Mouse (Mus musculus) NIH3T3 (cell line): ENCODE measurements at regions not wholly inside any gene's neighbourhood (a gene's known extent, or its start where the extent isn't known, plus 50 kb on each side); places are given as distances from the start of the nearest gene placed in this dataset.

Source experiments
- DNase-seq: peaks from one replicate; pipeline ENCODE4 v3.0.0-alpha.2; 2012; ENCODE audit warnings: low read depth

DNA sequence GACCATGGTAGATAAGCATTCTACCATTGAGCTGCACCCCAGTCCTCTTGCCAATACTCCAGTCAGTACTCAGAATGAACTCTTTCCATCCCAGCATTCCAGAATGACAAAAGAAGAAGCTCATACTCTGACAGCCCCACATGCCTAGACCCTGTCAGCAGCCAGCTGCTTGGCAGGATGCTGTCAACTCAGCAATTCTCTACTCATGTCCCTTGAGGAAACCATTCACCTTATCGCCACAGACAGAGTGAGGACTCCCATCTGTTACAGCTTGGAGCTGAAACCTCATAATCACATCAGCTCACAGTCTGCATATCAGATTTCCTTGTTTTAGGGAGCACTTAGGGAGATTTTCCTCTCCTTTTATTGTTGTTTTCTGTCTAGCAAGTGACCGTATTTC lies 420.5 kb upstream of the Plxna2 start:
- DNase-seq: no peak

DNA sequence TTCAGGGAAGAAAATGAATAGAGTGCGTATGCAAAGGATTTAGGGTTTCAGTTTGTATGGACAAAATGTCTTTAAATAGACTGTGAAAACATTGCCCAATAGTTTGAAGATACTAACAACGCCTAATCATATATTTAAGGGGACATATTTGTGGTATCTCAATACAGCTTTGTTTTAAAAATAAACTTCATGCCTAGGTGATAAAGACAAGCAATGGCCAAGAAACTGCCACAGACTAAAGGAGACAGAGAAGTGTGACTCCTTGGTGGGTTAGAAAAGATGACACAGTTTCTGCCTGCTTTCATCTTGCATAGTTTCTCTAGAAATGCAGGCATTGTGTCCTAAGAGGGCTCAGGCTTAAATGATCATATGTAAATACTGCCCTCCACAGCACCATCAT lies 435.7 kb upstream of the Plxna2 start:
- no peak for DNase-seq

DNA sequence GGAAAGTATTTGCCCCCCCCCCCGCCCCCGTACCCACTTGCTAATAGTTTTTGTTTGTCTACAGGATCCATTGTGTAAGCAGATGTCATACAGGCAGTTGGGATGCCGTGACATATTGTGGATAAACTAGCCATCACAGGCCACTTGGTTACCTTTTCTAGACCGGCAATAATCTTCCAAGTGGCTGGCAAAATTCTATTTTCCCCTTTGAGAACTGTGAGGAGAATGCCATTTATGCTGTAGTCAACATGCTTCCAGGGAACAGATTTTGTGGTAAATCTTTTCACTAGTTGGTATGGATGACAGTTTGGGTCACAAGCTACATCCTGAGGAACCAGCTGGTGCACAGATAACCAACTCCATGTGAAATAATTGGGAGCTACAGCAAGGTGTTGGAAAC lies 456.5 kb upstream of the Plxna2 start:
- no peak for DNase-seq

DNA sequence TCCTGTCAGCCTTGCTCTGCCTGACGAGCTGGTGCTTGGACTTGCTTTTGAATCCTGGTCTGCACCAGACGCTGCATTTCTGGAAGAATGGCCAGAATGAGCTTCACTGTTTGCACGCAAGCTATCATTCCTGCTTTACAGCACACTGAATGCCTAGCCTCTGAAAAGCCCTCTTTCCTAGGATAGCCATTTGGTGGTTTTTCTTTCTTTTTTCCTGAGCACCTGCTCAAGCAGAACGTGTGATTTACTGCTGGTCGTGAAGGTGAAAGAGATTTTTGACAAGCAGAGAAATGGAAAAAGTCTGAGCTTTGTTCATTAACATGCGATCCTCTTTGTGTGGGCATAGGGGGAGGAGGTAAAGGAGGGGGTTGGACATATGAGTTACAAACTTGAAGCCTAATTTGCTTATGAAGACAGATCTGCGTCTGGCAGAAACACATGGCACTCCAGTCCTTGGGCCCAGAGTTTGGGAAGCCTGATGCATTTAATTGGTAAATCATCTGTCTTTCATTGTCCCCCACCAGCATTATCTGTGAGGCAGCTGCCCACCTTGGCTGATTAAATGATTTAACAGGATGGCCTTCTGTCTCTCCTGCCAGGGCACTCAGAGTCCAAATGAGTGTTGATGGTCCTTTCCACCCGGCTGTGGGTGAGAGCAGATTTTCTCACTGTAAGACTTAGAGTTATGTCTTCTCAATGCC lies 457.1 kb upstream of the Plxna2 start:
- DNase-seq: no peak

DNA sequence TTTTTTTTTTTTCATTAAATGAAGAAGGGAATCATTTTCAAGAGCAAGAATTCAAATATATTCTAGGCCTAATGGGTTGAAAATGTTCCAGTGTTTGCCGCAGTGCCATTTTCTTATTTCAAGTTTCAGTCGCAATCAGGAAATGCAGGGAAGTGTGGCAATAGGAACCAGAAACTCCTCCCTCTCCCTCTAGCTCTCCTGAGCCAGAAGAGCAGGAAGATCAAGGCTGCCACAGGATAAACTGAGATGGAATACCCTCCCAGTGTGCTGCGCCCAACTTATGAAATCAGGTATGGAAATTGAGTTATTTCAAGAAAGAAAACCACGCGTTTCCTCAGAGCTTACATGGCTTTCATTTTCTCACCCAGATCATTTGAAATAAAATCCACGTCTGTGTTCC lies 460.8 kb upstream of the Plxna2 start:
- DNase-seq: no peak

DNA sequence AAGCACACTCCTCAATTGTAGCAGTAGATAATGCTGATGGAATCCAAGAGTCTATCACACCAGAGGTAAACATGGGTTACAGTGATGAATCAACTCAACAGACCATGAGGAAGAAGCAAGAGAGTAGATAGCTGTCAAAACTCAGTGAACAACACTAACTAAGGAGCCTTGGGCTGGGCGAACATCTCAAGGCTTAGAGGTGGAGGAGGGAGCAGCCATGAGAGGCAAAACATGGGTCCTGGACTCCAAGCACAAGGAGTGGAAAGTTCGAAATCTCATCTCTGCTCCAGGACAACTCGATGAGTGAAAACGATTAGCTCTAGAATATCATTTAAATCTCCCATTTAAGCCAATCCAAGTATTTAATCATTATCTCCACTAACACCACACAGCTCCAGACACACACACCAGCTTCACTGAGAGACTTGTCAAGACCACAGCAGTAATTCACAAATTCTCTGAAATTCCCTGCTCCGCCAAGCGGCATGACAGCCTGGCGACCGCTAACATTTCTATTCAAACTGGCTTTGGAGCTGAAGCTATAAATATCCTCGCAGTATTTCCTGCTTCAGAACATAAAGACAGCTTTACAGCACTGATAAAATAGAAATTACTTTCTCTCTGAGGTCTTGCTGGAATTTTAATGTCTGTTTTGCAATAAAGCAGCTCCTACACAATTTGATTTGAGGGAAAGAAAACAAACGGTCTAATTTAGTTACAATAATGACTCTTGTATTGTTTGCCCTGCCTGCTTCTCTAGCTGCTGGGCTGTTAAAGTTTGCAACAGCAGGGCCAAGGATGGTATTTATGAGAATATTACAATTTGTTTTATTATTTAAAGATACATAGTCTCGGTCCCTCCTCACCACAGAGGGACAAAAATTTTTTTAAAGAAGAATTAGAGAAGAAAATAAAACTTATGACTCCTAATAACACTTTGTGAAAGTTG lies 469.3 kb upstream of the Plxna2 start:
- no peak for DNase-seq

DNA sequence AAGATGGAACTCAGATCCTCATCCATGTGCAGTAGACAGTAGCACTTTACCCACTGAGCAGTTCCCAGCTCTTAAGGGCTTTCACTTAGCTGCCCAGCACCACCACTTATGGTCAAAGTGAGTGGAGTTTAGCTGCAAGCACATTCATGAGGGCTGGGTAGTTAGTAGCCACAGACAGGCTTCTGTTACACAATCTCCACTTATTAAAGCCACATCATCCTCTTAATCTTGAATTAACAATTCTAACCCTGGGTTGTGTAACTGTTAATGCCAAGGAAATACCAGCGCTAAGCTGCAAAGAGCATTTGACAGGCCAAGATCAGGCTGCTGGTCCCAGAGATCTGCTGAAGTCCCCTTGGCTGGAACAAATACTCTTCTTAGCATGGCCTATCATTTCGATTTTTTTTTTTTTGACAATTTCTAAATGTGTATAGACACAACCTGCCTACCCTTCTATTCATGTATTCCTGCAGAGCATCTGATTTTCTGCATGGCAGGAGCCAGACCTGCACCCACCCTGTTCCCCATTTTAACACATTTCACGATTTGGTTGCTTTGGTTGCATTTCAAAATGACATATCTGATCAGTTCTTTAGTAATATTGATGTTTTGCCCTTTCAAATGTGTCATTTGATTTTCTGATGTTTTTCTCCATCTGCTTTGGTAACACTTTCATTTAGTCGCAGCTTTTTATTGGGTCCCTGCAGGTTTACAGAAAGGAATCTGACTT lies 500.2 kb upstream of the Plxna2 start:
- no peak for DNase-seq

DNA sequence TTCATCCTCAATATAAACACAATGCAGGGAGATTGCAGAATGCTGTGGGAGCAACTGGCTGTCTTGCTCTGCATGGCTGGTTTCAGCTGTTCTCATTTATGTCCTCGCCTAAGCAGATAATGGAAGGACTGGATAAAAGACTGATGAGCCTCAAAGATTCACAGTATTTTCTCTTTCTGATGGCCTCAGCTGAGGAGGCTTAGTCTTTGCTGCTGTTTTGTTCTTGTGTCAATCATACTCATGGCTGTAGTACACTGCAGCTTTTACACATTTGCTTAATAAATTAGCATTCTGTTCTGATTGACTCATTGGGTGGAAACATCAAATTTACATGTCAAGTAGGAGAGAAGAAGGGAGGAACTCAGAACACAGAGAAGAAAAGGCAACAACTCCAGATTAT lies 503.6 kb upstream of the Plxna2 start:
- DNase-seq: no peak

DNA sequence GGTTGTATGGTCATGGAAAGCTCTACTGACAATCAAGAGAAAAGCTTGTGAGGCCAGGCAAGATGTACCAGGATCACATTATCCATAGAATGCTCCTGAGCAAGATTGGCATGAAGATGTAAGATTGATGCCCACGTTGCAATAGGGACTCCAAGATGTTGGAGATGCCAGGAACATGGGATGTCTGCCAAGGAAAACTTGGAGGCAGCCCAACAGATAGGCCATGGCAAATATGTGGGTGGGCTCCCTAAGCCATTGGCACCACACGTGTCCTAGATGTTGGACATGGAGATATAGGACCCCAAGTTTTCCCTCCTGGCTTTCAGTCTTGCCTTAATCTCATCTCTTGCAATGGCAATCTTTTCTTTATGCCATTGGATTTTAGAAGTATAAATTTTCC lies 506.1 kb upstream of the Plxna2 start:
- DNase-seq: no peak

DNA sequence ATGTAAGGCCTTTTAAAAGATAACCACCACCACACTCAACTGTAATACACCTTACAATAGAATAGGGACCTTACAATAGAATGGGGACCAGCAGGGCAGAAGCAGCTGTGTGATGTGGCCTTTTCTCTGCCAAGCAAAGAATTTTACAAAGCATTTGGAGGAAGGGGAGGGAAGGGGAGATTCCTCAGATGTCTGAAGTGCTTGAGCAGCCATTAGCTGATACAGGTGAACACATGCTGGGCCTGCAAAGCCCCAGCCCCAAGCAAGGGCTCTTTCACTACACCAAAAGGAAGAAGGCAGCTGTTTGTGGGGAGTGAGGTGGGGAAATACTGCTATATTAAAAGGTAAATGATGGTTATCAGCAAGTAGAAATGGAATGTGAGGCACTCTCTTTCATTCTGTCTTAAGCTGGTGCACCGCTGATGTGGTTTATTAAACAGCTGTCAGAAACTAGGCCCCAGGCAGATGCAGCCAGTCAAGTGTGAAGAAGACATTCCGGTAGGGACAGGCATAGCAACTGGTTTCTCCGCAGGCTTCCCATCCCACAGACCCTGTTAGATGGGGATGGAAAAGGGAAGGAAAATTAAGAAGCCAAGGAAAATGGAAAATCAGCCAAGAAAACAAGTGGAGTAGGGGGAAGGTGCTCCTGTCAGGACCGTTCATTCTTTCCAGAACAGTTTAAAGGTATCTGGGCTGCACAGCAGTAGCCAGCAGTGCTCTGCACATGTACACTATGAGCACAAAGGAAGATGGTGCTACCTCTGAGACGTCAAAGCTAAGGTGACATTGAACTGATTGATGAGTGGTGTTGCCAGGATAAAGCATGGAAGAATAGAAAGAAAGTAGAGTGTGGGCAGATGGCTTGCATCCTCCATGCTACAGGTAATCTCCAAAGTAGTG lies 508.6 kb upstream of the Plxna2 start:
- DNase-seq: no peak

DNA sequence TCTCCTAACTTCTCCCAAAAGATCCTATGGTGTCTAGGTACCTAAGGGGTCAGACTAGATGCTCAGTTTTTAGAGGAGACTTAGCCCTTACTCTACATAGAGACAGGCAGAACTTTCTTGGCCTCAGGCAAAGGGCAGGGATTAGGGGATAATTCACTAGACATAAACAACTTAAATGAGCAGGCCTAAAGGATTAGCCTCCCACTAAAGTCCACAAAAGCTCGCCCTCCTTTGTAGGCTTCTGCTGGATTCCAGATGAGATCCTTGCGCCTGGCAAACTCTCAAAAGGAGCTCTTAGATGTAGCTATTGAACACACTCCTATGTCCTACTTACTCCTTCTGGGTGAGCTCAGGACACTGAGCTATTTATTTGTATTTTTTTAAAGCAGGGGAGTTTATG lies 509.9 kb upstream of the Plxna2 start:
- DNase-seq: peak; percentile 10

DNA sequence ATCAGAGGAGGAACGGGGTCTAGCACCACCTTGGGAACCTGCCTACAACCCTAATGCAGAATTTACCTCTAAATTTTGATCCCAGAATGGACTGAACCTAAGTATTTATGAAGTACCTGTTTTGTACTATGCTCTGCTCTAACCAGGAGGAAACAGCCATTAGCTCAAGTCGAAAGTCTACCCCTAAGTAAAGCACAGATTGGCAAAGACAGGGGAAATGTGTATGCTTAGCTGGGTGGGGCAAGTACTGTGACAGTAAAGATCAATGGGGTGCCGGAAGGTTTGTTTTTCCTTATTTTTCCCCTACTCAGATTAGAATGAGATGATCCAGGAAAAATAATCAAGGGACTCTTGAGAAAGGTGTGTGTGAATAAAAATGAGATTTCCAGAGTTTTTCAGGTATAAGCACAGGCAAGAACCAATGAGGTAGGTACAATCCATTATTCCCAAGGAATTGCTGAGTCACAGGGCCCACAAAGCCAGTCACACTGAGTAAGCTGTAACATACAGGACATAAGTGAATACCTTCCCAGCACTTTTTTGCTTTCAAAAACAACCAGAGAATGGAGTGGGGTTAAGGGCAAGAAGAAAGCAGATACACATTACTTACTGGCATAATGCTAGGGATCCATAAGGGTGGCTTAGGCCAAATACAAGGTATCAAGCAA lies 510.6 kb upstream of the Plxna2 start:
- DNase-seq: no peak

DNA sequence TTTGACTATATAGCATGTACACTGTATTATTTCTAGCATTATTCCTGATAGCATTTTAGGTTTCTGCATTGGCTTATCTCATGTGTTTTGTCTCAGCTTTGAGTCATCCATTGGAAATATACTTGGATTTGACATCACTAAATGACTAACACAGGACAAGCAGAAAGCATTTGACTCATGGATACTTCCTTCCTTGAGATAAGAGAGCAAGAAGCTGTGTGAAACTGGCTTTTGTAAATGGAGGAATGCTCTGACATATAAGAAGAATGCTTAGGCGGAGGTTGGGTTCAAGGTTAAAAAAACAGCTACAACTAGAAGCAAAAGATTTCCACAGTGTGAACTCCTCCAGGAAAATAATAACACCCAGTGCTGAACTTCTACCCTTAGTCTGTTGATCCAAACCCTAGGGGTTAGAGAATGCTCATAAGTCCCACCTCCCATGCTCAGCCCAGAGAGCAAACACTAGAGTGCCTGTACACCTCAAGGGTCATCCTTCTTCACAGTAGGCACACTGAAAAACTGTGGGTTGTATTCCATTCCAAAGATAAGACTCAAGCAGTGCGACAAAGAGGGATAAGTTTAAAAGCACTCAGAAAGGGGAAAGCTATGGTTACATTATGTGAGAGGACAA lies 528.0 kb upstream of the Plxna2 start:
- peak; percentile 41 for DNase-seq

DNA sequence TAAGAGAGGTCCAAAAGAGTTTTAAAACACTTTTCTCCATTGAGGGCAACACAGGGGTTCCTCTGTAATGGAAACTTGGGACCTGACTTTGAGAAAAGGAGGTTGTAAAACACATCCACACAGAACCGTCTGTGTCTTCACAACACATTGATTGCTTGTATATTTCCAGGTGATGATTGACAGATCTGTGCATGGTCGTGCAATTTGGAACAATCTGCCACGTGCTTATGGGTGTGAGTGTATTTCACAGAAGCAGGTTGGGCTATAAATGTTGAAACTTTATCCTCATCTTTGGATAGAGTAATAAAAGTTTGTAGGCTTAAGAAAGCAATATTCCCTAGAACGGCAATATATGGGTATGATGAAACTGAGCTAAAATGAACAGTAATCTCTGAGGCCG lies 559.5 kb upstream of the Plxna2 start:
- no peak for DNase-seq

DNA sequence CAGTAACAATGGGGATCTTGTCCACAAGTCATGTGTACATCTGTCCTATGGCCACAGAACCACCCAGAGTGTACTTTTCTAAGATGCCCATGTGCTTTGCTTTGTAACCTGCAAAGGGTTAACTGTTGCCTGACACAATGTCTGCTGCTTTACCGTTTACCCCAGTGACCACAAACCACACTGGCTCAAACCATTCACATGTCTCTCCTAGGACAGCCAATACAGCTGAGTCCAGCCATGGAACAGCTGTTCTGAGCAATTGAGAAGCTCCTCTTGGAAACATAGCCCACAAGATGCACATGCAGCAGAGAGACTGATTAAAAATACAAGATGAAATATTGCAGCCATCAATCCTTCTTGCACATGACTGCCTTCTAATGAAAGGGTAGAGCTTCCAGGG lies 561.5 kb upstream of the Plxna2 start:
- no peak for DNase-seq

DNA sequence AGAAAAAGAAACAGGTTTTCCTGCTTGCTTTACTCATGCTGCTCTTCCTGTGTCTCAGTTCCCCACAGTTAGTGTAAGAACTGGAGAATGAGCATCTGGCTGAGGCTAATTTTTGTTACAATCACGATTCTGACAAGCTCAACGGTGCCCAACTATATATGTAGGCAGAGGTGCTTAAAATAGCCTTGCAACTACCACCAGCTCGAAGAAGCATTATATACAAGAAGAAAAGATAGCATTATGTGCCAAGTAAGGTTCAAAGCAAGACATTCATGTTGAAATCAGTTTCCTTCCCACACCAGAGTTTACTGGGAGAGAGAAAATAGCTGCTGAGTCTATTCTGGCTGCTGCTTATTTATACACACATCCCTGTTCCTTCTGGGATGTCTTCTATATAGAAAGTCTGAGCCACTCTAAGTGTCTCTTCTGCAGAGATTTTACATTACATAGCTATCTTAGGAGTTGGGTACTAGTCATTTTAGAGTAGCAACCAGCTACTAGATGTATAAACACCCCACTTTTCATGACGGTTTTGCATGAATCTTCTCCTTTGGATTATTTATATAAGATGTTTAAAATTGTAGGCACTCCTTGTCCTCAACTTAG lies 568.2 kb upstream of the Plxna2 start:
- DNase-seq: no peak

DNA sequence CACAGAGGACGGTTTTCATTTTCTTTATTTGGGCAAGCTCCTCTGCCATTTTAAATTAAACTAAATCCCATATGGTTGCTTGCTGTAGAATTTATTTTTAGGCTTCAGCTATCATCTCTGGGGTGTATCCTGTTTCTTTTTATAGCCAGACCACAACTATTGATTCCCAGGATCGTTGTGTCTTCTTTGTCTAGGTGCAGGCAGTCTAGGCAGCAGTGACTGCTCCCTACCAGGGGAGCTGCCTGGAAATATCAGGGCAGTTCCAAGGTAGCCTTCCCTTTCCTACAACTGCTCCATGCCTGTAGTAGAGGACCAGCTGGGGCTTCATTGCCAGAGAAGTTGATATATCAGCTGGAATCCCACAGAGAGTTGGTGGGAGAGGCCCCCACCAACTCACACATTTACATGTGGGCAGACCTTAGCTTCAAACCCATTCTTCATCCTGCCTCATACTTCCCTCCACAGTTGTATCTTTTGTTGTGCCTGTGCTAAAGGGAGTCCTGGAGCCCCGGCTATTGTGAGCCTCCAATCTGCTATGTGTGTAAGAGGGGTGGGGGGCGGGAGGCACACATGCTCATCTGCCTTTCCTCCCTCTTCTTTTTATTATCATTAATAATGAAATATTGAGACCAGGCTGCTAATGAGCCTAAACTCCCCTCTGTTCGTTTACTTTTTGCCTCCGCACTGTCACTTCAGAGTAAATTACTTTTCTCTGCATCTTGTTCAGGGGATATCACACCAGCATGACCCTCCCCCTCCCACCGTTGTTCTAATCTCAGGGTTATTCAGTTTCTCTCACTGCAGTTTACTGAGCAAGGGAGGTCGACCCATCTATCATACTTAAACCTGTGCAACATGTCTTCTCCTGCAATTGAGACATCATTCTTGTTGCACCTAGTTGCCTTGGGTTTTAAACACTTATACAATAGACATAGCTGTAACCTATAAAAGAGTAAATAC lies 576.3 kb upstream of the Plxna2 start:
- no peak for DNase-seq

DNA sequence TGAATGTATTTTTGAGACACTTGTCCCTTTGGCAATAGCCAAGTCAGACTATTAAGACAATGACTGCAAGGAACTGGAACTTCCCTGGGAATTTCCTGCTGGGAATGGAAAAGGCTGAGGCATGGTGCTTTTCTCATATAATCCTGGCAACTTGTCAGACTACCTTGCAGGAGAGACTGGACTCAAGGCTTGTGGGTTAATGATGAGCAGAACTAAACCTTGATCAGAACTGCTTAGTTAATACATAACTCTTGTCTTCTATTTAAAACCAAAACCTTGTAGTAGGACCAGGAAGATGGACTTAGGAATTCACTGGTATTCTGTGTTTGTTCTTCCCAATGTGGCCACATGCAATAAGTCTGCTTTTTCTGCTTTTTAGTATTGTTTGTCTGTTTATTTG lies 579.3 kb upstream of the Plxna2 start:
- DNase-seq: no peak
